Mouse (Mus musculus): ENCODE results near the gene Nppa.

- TF ChIP-seq CTCF (conservative IDR thresholded peaks at IDR 0.05; ENCODE audit: insufficient read depth, insufficient read length, low read depth, low read length) (no peak), POLR2A (IDR thresholded peaks at IDR 0.05; ENCODE audit: low read depth, low read length) (no peak)
Observed at GRCm38 (mm10) chr4:147968816-147969215, 31.7 kb upstream of the Nppa start.
